Comparison of ENCODE assay signal across 12 mouse cellular contexts in the genomic region with DNA sequence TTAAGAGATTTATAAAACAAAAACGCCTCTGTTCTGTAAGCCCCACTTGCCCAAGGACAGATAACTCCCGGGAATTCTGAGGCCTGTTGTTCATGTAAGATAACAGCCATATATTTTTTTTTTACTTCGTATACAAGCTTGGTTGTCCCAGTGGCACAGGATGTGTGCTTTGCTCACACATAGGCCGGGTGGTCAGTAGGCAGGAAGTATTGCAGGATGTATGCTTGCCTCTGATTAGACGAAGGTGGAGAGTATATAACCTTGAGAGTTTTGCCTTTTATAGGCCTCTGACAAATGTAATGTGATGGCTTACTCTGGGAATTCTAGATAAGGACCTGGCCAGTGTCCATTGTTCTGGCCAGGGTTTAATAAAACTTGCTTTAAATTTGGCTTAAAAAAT.
"Had no signal": no experiment of that assay in that cellular context is flagged by ENCODE, and none has a peak within 500 bp of the region (broad histone marks: within the 10 kb centered on the region; RNA-seq: fewer than 3 reads in every experiment).

No protein-coding gene starts in this region.

- H3K9ac ChIP-seq: limb, embryonic 15.5 days; midbrain, embryonic 15.5 days; neural tube, embryonic 12.5 days had no signal

- H3K27ac ChIP-seq: limb, embryonic 15.5 days; midbrain, embryonic 10.5 days; midbrain, embryonic 15.5 days; neural tube, embryonic 12.5 days; stomach, postnatal 0 days had no signal

- DNase-seq: kidney, adult 2 months; kidney, postnatal 36 days; layer of hippocampus, adult 9-11 months; layer of hippocampus, postnatal 36 days; lung, adult 18-20 months; lung, postnatal 10 days; thymus, postnatal 4 days had no signal

- H3K4me3 ChIP-seq: limb, embryonic 15.5 days; midbrain, embryonic 10.5 days; midbrain, embryonic 15.5 days; neural tube, embryonic 12.5 days had no signal

- H3K9me3 ChIP-seq: limb, embryonic 15.5 days; midbrain, embryonic 10.5 days; midbrain, embryonic 15.5 days; neural tube, embryonic 12.5 days had no signal

- H3K27me3 ChIP-seq: limb, embryonic 15.5 days; midbrain, embryonic 15.5 days; neural tube, embryonic 12.5 days had no signal

- ATAC-seq: midbrain, embryonic 15.5 days had no signal

- H3K36me3 ChIP-seq: limb, embryonic 15.5 days; midbrain, embryonic 10.5 days; midbrain, embryonic 15.5 days; neural tube, embryonic 12.5 days had no signal

- H3K4me1 ChIP-seq: limb, embryonic 15.5 days; midbrain, embryonic 10.5 days; midbrain, embryonic 15.5 days; neural tube, embryonic 12.5 days had no signal

- H3K4me2 ChIP-seq: limb, embryonic 15.5 days; midbrain, embryonic 15.5 days; neural tube, embryonic 12.5 days had no signal
